Mouse (Mus musculus) liver, postnatal 0 days (tissue): Measurements from ENCODE around the gene Emc9.

Source experiments
- CTCF ChIP-seq: sonication (generic); IDR thresholded peaks from 2 replicates; pipeline ENCODE4 v1.5.1; 2016; ENCODE audit warnings: antibody characterized with exemption, low read depth
- EP300 ChIP-seq: IDR thresholded peaks from 2 replicates; pipeline ENCODE4 v1.6.1; 2016; ENCODE audit warnings: antibody characterized with exemption, low read depth, mild to moderate bottlenecking

DNA sequence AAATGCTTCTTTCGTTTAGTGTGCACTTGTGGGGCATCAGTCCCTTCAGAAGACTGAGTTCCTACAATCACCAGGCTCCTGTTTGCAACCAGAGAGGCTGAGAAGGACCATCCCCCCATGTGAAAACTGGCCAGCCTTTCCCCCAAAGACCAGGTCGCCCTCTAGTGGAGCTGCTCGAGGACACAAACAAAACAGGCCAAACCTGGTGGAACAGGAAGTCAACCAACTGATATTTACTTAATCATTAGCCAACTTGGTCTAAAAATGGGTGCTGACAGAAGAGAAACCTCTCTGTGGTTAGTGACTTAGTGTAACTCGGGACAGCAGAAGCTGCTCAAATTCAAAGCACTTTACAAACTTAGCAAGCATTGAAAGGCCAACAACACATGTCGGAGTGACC, 28.1 kb downstream of the Emc9 start:
- TF ChIP-seq CTCF, result peak; percentile 99
- peak; percentile 76; the same call in 1 of the 2 replicates for TF ChIP-seq EP300
